Mouse (Mus musculus) thymus, postnatal 25 days (tissue): ENCODE measurements around the gene Izumo4.

Experiments
- DNase-seq: peaks from one replicate; pipeline ENCODE4 v3.0.0; 2022

The Izumo4 gene

DNA sequence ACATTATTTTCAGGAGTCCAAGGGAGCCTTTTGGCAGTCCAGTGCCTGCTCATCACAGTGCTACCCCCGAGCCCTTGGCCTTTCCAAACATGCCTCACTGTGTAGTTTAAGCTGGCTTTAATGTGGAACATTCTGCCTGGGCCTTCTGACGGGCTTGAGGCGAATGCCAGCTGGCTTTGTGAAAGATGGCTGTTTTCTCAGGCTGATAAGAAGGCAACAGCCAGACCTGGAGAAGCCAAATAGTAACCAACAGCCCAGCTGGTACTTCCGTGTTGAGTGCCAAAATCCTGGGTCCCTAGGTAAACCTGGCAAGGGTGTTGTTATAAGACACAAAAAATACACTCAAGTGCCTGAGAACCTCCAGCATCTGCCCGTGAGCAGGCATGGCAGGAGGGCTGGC lies 34.7 kb downstream of the Izumo4 start:
- DNase-seq, result no peak

DNA sequence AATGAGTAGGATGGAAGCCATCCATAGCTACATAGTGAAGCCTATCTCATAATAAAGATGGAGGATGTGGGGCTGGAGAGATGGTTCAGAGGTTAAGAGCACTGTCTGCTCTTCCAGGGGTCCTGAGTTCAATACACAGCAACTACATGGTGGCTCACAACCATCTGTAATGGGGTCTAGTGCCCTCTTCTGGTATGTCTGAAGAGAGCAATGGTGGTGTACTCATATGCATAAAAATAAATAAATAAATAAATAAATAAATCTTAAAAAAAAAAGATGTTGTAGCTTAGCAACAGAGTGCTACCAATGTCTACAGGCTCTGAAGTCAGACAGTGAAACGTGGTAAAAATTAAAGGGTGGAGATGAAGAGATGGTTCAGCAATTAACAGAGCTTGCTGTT lies 36.7 kb downstream of the Izumo4 start:
- no peak for DNase-seq

DNA sequence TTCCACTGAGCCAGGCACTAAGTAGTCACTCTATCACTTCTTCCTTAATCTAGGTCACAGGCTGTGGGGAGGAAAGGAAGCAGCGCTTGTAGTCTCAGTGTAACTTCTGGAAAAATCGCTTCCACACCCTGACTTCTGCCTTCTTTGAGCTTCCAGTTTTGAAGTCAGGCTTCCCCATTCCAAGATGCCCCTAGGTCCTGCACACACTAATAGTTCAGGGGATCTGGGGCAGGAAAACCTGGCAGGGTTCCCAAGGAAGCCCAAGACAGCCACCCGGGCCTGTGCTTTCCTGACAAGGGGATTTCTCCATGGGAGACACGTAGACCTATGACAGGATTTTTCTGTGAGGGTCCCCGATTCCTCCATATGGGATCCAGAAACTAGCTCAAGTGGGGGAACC lies 39.2 kb downstream of the Izumo4 start:
- peak; percentile 8 for DNase-seq

DNA sequence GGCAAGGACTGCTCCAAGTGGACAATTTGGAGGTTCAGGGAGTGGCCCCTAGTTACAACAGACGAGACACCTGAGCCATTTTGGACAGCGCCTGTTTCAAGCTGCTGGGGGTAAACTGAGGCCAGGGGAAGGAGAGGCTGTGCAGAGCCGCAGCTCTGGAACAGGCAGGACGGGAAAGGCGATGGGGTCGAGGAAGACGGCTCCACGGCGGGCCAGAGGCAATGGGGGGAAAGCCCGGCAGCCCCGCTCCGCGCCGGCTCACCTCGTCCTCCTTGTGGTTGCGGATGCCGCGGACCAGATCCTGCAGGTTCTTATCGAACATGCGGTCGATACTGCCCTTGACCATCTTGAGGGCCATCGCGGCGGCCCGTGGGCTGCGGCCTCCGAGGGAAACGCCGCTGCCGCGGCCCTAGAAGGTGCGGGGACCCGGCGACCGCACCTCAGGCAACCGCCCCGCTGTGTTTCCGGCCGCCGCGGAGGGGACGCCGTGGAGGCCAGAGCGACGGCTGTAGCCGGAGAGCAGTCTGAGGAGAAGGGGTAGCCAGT lies 39.7 kb downstream of the Izumo4 start:
- DNase-seq, result no peak

DNA sequence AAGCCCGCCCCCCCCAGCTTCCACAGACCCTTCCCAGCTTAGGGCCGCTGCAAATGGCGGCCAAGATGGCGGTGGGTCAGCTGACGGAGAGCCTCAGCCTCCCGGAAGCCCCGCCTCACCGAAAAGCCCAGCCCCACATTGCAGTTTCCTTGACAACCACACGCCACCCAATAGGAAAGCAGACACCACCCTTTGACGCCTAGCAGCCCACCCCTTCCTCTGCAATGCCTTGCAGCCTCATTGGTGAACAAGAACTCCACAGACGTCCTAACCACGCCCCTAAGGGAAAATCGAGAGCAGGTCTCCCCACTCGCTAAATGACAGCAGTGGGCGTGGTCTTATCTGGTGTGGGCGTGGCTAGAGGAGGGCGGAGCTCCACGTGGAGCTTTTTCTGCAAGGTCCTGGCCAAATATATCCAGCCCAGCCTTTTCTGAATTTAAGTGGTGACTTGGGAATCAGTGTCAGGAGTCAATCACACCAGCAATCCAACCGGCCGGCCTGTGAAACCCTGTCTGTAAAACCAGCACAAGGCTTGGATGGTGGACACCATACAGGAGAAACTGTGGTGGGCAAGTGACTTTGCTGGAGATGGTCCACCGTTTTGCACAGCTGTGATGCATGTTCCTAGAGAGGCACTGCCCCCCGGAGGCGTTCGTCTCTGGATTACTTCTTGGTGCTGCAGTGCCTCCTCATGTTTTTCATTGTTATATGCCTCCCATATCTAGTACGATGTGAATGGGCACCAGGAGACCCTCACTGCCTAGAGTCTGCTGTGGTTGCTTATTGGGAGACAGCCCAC lies 40.4 kb downstream of the Izumo4 start, which contains the start of gene Ap3d1:
TSS of gene Ap3d1 (minus strand) at position 85 of the 799 bp plus-strand sequence.
- DNase-seq, result peak; percentile 96

DNA sequence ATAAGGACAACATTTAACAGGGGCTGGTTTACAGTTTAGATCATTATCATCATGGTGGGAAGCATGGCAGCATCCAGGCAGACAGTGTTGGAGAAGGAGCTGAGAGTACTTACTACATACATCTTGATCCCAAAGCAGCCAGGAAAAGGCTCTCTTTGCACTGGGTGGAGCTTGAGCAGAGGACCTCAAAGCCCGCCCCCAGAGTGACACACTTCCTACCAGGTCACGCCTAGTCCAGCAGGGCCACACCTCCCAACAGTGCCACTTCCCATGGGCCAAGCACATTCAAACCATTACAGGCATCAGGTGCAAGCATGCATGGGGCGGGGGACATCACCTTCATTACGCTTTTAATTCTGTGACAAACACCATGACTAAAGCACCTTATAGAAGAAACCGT lies 42.3 kb downstream of the Izumo4 start:
- DNase-seq, result peak; percentile 18

DNA sequence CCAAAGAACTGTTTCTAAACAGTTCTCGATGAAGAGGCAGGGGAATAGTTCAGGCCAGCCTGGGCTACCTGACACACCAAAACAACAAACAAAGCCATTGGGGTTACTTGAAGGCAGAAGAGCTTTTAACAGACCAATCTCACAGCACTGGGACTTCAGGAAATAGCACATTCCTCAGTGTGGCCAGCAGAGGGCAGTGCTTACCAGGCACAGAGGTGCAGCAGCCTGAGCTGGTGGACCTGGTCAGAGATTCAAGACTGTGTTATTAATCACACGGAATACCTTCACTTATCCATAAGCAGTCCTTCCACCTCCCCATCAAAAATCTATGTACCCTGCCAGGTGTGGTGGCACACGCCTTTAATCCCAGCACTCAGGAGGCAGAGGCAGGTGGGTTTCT lies 45.4 kb downstream of the Izumo4 start:
- peak; percentile 72 for DNase-seq

DNA sequence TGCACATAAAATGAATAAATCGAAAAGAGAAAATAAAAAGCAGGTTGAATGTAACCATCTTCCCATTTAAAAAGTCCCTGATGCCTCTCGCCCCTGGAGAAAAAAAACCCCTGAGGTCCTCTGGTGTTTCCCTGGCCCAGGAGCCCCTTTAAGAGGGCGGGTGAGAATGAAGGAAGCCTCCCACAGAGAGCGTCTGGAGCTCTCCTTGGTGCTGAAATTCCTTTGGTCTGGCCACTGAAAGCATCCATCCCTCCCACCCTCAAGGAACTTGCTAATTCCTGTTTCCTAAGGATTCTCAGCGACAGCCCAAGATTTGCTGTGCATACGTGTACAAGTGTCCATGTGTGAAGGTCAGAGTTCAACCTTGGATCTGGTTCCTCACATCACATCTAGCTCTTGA lies 46.6 kb downstream of the Izumo4 start:
- peak; percentile 49 for DNase-seq

DNA sequence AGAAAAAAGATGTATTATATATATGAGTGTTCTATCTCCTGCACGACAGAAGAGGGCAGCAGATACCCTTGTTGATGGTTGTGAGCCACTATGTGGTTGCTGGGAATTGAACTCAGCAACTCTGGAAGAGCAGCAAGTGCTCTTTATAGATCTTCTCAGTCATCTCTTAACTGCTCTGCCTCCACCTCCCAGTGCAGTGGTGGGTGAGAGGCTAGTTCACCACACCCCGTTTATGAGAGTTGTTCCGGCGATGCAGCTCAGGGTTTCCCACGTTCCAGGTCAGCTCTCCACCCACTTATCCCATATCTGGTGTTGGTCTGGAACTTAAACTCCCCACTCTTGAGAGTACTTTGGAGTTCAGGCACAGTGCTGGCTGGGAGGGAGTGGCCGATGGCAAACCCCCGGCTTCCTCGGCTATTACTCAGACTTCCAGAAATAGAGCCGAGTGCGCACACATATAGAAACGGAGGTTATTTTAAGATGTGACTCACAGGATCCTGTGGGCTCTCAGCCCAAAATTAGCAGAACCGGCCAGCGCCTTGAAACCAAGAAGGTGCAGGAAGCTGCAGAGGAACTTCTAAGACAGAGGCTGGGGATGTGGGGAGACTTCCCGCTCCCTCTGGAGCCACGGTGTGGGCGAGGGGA lies 49.3 kb downstream of the Izumo4 start:
- DNase-seq, result peak; percentile 40

DNA sequence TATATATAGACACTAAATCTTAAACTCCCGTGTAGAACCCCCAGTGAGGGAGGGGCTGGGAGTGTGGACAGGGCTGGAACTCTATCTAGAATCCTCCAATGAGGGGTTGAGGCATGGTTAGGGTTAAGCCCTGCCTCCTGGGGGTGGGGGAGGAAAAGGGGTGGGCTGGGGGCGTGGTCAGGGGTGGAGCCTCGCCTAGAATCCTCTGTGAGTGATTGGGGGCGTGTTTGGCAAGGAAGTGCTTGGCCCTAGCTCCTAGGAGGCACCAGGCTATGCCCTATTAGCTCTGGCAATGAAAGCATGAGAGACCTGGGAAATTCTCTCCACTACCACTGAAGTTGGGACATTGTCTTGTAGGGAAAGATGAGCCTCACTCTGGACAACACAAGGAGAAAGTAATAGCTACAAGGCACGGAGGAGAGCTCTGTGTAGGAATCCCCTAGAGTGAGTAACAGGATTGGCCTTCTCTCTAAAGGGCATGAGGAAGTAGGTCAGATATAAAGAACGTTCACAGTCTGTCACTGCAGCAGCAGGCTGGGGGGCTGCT lies 50.2 kb downstream of the Izumo4 start:
- peak; percentile 73 for DNase-seq

DNA sequence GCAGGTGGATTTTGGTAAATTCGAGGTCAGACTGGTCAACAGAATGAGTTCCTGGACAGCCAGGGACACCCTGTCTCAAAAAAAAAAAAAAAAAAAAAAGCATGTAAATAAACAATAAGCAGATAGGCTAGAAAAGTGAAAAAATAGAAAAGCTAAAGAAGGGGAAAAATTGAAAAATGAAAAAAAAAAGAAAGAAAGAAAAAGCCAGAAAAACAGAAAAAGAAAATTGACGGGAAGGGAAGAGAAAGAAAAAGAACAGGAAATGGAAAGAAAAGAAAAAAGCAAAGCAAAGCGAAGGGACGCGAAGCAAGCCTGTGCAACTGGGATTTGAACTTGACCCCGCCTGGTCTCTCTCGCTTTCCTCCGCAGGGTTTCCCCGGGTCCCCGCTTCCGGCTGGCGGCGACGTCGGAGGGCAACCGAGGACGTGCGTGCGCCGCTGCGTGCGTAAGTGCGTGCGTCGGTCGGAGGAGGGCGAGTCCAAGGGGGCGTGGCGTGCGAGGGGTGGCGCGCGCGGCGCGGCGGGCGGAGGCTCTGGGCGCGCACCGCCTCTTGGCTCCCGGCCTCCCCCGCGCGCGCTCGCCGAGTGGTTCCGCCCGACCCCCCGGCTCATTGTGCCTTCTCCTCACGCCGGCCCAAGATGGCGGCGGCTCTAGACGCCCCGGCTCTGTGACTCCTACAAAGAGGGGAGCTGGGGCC lies 52.8 kb downstream of the Izumo4 start, which contains the start of gene Dot1l:
TSS of gene Dot1l (plus strand) at position 613 of the 697 bp plus-strand sequence.
- peak; percentile 99 for DNase-seq
